Mouse (Mus musculus) bone marrow, adult 2 months (tissue): ENCODE results near the gene Hnrnpdl.

Experiments
- CTCF ChIP-seq: fragments of 200-500 bp; IDR thresholded peaks from 2 replicates; pipeline ENCODE4 v1.5.1; 2011; ENCODE audit warnings: low read length, control low read depth; ENCODE audit not compliant: control insufficient read depth, insufficient read depth
- POLR2A ChIP-seq: fragments of 200-500 bp; IDR thresholded peaks from 2 replicates; pipeline ENCODE4 v1.6.1; 2011; ENCODE audit warnings: low read depth, mild to moderate bottlenecking, control low read depth, low read length, borderline replicate concordance; ENCODE audit not compliant: control insufficient read depth

DNA sequence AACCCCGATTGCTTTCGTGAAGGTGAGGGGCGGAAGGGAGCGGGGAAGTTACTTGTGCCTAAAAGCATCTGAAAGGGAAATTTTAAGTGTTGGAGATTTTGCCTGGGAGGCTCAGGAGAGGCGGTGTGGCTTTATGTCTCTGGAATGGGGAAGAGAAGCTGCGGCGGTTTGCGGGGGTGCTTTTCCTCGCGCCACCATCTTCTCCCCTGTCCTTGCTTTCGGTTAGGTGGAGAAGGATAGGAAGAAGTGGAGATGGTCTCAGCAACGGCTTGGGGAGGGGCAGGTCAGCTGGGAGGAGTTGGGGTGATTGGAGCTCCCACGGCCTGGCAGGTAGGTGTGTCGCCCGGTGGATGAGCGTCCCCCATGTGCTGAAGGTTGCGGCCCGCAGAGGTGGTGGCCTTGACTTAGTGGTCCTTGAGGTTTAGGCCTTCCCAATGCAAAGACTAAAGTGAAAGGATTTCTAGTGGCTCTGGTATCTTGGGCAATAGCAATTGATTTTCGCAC lies 869 bp upstream of the Hnrnpdl start:
- TF ChIP-seq POLR2A (no peak), CTCF (no peak)
